Mouse (Mus musculus) heart, adult 2 months (tissue): ENCODE data around the gene Eef2k.

Source experiments
- CTCF ChIP-seq: fragments of 200-600 bp; IDR thresholded peaks from 2 replicates; pipeline ENCODE4 v1.8.1; 2022; ENCODE audit warnings: antibody characterized with exemption, mild to moderate bottlenecking, moderate library complexity
- EP300 ChIP-seq: fragments of 200-500 bp; IDR thresholded peaks from 2 replicates; pipeline ENCODE4 v1.6.1; 2011; ENCODE audit warnings: low read depth, low read length, control low read depth; ENCODE audit not compliant: insufficient read depth
- POLR2A ChIP-seq: fragments of 200-500 bp; IDR thresholded peaks from 2 replicates; pipeline ENCODE4 v1.6.1; 2011; ENCODE audit warnings: mild to moderate bottlenecking, low read depth, low read length, control low read depth; ENCODE audit not compliant: insufficient read depth

DNA sequence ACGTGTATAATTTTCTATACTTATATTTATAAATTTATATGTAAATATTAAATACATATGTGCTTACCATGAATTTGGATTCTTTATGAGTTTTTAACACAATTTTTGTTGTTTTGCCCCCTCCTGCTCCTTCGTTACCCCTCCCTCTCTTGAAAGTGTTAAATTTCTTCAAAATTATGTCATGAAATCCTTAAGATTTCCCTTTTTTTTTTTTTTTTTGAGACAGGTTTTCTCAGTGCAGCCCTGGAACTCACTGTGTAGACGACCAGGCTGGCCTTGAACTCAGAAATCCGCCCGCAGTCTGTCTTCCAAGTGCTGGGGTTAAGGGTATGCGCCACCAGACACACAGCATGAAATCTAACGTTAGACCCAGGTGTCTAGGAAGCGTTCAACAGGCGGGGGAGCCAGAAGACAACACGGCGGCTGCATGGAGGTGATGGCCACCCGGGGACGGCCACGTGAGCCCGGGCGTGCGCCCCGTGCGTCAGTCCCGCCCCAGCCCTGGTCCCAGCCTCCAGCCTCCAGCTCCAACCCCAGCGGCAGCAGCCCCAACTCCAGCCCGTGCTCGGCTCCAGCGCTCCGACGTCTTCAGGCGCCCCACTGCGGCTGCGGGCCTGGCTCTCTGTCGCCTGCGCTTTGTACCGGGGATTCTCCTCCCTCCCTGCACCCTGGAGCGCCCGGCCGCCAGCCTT, at the start of gene Eef2k:
- TF ChIP-seq CTCF = peak; percentile 52
- TF ChIP-seq EP300 = peak; percentile 93
- TF ChIP-seq POLR2A = peak; percentile 62
